In the genomic region with DNA sequence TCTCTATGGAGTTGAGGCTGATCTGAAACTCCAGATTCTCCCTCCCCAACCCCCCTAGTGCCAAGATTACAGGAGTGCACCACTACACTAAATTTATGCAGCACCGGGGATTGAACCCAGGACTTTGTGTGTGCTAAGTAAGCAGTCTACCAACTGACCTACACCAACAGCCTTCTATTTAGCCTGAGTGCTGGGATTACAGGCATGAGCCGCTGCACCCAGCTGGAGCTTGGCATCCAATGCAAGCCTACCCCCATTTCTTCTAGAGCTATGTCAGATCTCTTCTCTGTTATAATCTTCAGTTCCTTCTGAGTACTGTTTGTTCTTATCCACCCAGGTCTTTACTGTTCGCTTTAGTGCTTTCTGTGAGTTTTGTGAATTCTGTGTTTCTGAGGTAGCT, we compare ENCODE assay signal across 9 mouse cellular contexts.
DNase-seq lines count a peak whose midpoint lies in the region; ATAC-seq lines count a peak whose summit lies in the region.
"Had no signal": no experiment of that assay in that cellular context is flagged by ENCODE, and none has a peak within 500 bp of the region (broad histone marks: within the 10 kb centered on the region; RNA-seq: fewer than 3 reads in every experiment).

No protein-coding gene starts in this region.

- no peak overlapping the region for H3K4me2 ChIP-seq in heart, embryonic 14.5 days (ENCODE audit: low read length)
- H3K4me2 ChIP-seq in intestine, embryonic 16.5 days (ENCODE audit: low read depth, low read length), result peak overlapping the region; percentile 10; the same call in 1 of the 2 replicates
- no peak overlapping the region for H3K4me2 ChIP-seq in stomach, embryonic 15.5 days

- ATAC-seq in heart, embryonic 14.5 days (ENCODE audit: insufficient number of reproducible peaks, insufficient read depth, low FRiP score, low read depth), result no peak
- no peak for ATAC-seq in megakaryocyte, adult 5-6 weeks (ENCODE audit: poor library complexity, severe bottlenecking)
- ATAC-seq in intestine, embryonic 16.5 days, result no peak
- no peak for ATAC-seq in stomach, embryonic 15.5 days (ENCODE audit: insufficient read depth, low FRiP score, low read depth)
- ATAC-seq: activated CD4-positive, CD25-positive, alpha-beta regulatory T cell, adult 4 months had no signal

- no peak for DNase-seq in heart, adult 9 months (ENCODE audit: low spot score in 2 of 2)
- no peak for DNase-seq in cerebellum, adult 11 months
- DNase-seq in right cerebral cortex, postnatal 36 days (ENCODE audit: low spot score in 2 of 2), result no peak

- H3K9ac ChIP-seq in heart, embryonic 14.5 days (ENCODE audit: low read length), result no peak overlapping the region
- H3K9ac ChIP-seq in intestine, embryonic 16.5 days (ENCODE audit: low read depth, low read length), result no peak overlapping the region
- H3K9ac ChIP-seq in stomach, embryonic 15.5 days, result no peak overlapping the region; the same call in 1 of the 2 replicates

- H3K9me3 ChIP-seq in heart, embryonic 14.5 days (ENCODE audit: control insufficient read depth, low read length), result no peaks in the 10 kb centered on the region
- H3K9me3 ChIP-seq in megakaryocyte, embryonic 14.5 days, result no peaks in the 10 kb centered on the region
- no peaks in the 10 kb centered on the region for H3K9me3 ChIP-seq in intestine, embryonic 16.5 days (ENCODE audit: control insufficient read depth, low read length)
- H3K9me3 ChIP-seq in stomach, embryonic 15.5 days, result no peaks in the 10 kb centered on the region

- WGBS in heart, embryonic 14.5 days, result 79% methylated on average over 3 of the region's 3 CpGs
- 85% methylated on average over 3 of the region's 3 CpGs for WGBS in intestine, embryonic 16.5 days
- WGBS in stomach, embryonic 15.5 days, result 86% methylated on average over 3 of the region's 3 CpGs

- H3K36me3 ChIP-seq in heart, embryonic 14.5 days (ENCODE audit: control insufficient read depth, insufficient read depth, low read length), result no peaks in the 10 kb centered on the region
- peaks cover 3% of the 10 kb centered on the region for H3K36me3 ChIP-seq in megakaryocyte, embryonic 14.5 days (replicated peaks; ENCODE audit: low read length)
- no peaks in the 10 kb centered on the region for H3K36me3 ChIP-seq in intestine, embryonic 16.5 days (ENCODE audit: control insufficient read depth, insufficient read depth, low read length)
- H3K36me3 ChIP-seq in stomach, embryonic 15.5 days, result no peaks in the 10 kb centered on the region

- peaks cover 16 to 30% of the 10 kb centered on the region in 2 experiments; a peak in 3 of 4 replicates for H3K4me1 ChIP-seq in heart, embryonic 14.5 days (ENCODE audit: control insufficient read depth in 2 of 2, insufficient read depth in 2 of 2, low read length in 2 of 2)
- H3K4me1 ChIP-seq in megakaryocyte, embryonic 14.5 days, result peaks cover 92% of the 10 kb centered on the region
- H3K4me1 ChIP-seq in intestine, embryonic 16.5 days (ENCODE audit: control insufficient read depth, insufficient read depth, low read length), result peaks cover 8% of the 10 kb centered on the region; the same call in 1 of the 2 replicates
- peaks cover 12% of the 10 kb centered on the region; the same call in 1 of the 2 replicates for H3K4me1 ChIP-seq in stomach, embryonic 15.5 days

- H3K4me3 ChIP-seq in heart, embryonic 14.5 days (ENCODE audit: control insufficient read depth in 1 of 2, insufficient read depth in 1 of 2, low read depth in 1 of 2, low read length in 2 of 2), result no peak overlapping the region
- peak overlapping the region; percentile 77 for H3K4me3 ChIP-seq in megakaryocyte, embryonic 14.5 days (replicated peaks)
- H3K4me3 ChIP-seq in intestine, embryonic 16.5 days (ENCODE audit: low read length), result no peak overlapping the region
- no peak overlapping the region for H3K4me3 ChIP-seq in stomach, embryonic 15.5 days (replicated peaks)

- H3K27me3 ChIP-seq in heart, embryonic 14.5 days (ENCODE audit: control insufficient read depth, insufficient read depth, low read length), result no peaks in the 10 kb centered on the region
- no peaks in the 10 kb centered on the region for H3K27me3 ChIP-seq in megakaryocyte, embryonic 14.5 days (replicated peaks)
- H3K27me3 ChIP-seq in intestine, embryonic 16.5 days (replicated peaks; ENCODE audit: control insufficient read depth, insufficient read depth, low read length), result no peaks in the 10 kb centered on the region
- H3K27me3 ChIP-seq in stomach, embryonic 15.5 days (replicated peaks), result no peaks in the 10 kb centered on the region

- peak overlapping the region; percentile 66 to 82 for H3K27ac ChIP-seq in heart, embryonic 14.5 days (replicated peaks in 1 of 2; ENCODE audit: control insufficient read depth in 1 of 2, insufficient read depth in 1 of 2, low read depth in 2 of 2, low read length in 2 of 2)
- H3K27ac ChIP-seq in intestine, embryonic 16.5 days (ENCODE audit: low read length), result peak overlapping the region; percentile 91
- peak overlapping the region; percentile 82 for H3K27ac ChIP-seq in stomach, embryonic 15.5 days
